Mouse (Mus musculus) kidney, adult 2 months (tissue): ENCODE data around the gene Smox. TPM values are rescaled to one million over a fixed set of nuclear protein-coding genes. Genes with fewer than 3 reads are reported as not detected.

Experiments
- DNase-seq: peaks from one replicate; pipeline ENCODE4 v3.0.0; 2021
- H3K27ac ChIP-seq: fragments of 200-500 bp; 2 replicates; pipeline ENCODE4 v1.5.1; 2012; ENCODE audit warnings: low read depth, low read length, control low read depth, inconsistent platforms; ENCODE audit not compliant: insufficient read depth
- H3K27me3 ChIP-seq: fragments of 200-500 bp; replicated peaks from 2 replicates; pipeline ENCODE4 v1.6.1; 2012; ENCODE audit warnings: mild to moderate bottlenecking, moderate library complexity, low read length, inconsistent platforms; ENCODE audit not compliant: control insufficient read depth, insufficient read depth
- H3K36me3 ChIP-seq: fragments of 200-500 bp; 2 replicates; pipeline ENCODE4 v1.6.1; 2012; ENCODE audit warnings: mild to moderate bottlenecking, moderate library complexity, low read length, inconsistent platforms; ENCODE audit not compliant: control insufficient read depth, insufficient read depth
- H3K4me1 ChIP-seq: fragments of 200-500 bp; 2 replicates; pipeline ENCODE4 v1.6.1; 2011; ENCODE audit warnings: low read length; ENCODE audit not compliant: control insufficient read depth, insufficient read depth
- H3K4me3 ChIP-seq: fragments of 200-500 bp; 2 replicates; pipeline ENCODE4 v1.5.1; 2011; ENCODE audit warnings: mild to moderate bottlenecking, low read depth, low read length, control low read depth; ENCODE audit not compliant: insufficient read depth
- CTCF ChIP-seq: fragments of 200-500 bp; conservative IDR thresholded peaks from 2 replicates; pipeline ENCODE4 v1.5.1; 2011; ENCODE audit warnings: low read depth, mild to moderate bottlenecking, control low read depth, low read length, moderate library complexity, mixed read lengths; ENCODE audit not compliant: insufficient read depth, insufficient read length
- POLR2A ChIP-seq: fragments of 200-500 bp; IDR thresholded peaks from one replicate; pipeline ENCODE4 v1.6.1; 2011; ENCODE audit warnings: low read depth, low read length, control low read depth
- WGBS: fragments of 180-500 bp; shearing (Covaris S2); methylation state at CpG from one replicate; pipeline ENCODE4 v1.1.7; 2018; 5-methylcytosine and 5-hydroxymethylcytosine counted together
- polyA plus RNA-seq: library from polyadenylated mRNA; depleted of rRNA; stranded (reverse); fragments of >200 nt; gene quantifications from 2 replicates; pipeline ENCODE4 v1.2.3, GENCODE M21; 2012

The Smox gene
- polyA plus RNA-seq, 1 experiment = 12.5 TPM

GRCm38 (mm10) chr2:131491707-131492595 is 655 bp downstream of the Smox start:
- TF ChIP-seq POLR2A (no peak), CTCF (no peak)
- Histone ChIP-seq H3K27me3 (no peaks in the 10 kb centered on the region), H3K27ac (peak overlapping the region; percentile 35; the same call in 1 of the 2 replicates), H3K4me3 (peak overlapping the region; percentile 75), H3K4me1 (peaks cover 2% of the 10 kb centered on the region; the same call in 1 of the 2 replicates), H3K36me3 (no peaks in the 10 kb centered on the region)
- peak; percentile 85 for DNase-seq
- under 1% methylated on average over 101 of the region's 102 CpGs for whole genome bisulfite sequencing

GRCm38 (mm10) chr2:131492596-131493139 is 1.4 kb downstream of the Smox start:
- no peaks in the 10 kb centered on the region for H3K27me3 ChIP-seq
- 44% methylated on average over 10 of the region's 10 CpGs for WGBS
- peaks cover 2% of the 10 kb centered on the region; the same call in 1 of the 2 replicates for H3K4me1 ChIP-seq
- no peak for DNase-seq
- peak overlapping the region; percentile 75 for H3K4me3 ChIP-seq
- no peak for TF ChIP-seq CTCF
- TF ChIP-seq POLR2A = no peak
- H3K36me3 ChIP-seq = no peaks in the 10 kb centered on the region
- no peak overlapping the region for H3K27ac ChIP-seq

- peaks cover 2% of the 10 kb centered on the region; the same call in 1 of the 2 replicates for H3K4me1 ChIP-seq
- 78% methylated on average over 5 of the region's 5 CpGs for WGBS
- no peak overlapping the region for H3K27ac ChIP-seq
- H3K36me3 ChIP-seq = no peaks in the 10 kb centered on the region
- TF ChIP-seq CTCF (no peak), POLR2A (no peak)
- H3K4me3 ChIP-seq = no peak overlapping the region
- no peaks in the 10 kb centered on the region for H3K27me3 ChIP-seq
- DNase-seq = no peak
Measured at GRCm38 (mm10) chr2:131493446-131493845, 2.1 kb downstream of the Smox start.

- no peak overlapping the region for H3K4me3 ChIP-seq
- WGBS = 89% methylated on average over 3 of the region's 3 CpGs
- peaks cover 2% of the 10 kb centered on the region; the same call in 1 of the 2 replicates for H3K4me1 ChIP-seq
- no peak for TF ChIP-seq POLR2A
- no peak for TF ChIP-seq CTCF
- no peak for DNase-seq
- no peaks in the 10 kb centered on the region for H3K36me3 ChIP-seq
- H3K27ac ChIP-seq = no peak overlapping the region
- no peaks in the 10 kb centered on the region for H3K27me3 ChIP-seq
Measured at GRCm38 (mm10) chr2:131495256-131495655, 4.0 kb downstream of the Smox start.

- TF ChIP-seq CTCF (no peak), POLR2A (no peak)
- 79% methylated on average over 5 of the region's 5 CpGs for WGBS
- Histone ChIP-seq H3K4me3 (no peak overlapping the region), H3K27me3 (no peaks in the 10 kb centered on the region), H3K36me3 (no peaks in the 10 kb centered on the region), H3K27ac (no peak overlapping the region), H3K4me1 (peaks cover 2% of the 10 kb centered on the region; the same call in 1 of the 2 replicates)
- peak; percentile 17 for DNase-seq
Measured at GRCm38 (mm10) chr2:131496125-131496820, 5.0 kb downstream of the Smox start.

GRCm38 (mm10) chr2:131497224-131497856 is 6.0 kb downstream of the Smox start:
- WGBS = 92% methylated on average over 4 of the region's 4 CpGs
- DNase-seq = no peak
- no peak overlapping the region for H3K27ac ChIP-seq

More at GRCm38 (mm10) chr2:131497224-131497856, 6.0 kb downstream of the Smox start:
- Histone ChIP-seq H3K4me3 (no peak overlapping the region), H3K4me1 (no peaks in the 10 kb centered on the region), H3K36me3 (no peaks in the 10 kb centered on the region), H3K27me3 (no peaks in the 10 kb centered on the region)
- TF ChIP-seq CTCF = no peak
- TF ChIP-seq POLR2A = no peak
